8 mouse cellular contexts compared by ENCODE assay signal in the genomic region with DNA sequence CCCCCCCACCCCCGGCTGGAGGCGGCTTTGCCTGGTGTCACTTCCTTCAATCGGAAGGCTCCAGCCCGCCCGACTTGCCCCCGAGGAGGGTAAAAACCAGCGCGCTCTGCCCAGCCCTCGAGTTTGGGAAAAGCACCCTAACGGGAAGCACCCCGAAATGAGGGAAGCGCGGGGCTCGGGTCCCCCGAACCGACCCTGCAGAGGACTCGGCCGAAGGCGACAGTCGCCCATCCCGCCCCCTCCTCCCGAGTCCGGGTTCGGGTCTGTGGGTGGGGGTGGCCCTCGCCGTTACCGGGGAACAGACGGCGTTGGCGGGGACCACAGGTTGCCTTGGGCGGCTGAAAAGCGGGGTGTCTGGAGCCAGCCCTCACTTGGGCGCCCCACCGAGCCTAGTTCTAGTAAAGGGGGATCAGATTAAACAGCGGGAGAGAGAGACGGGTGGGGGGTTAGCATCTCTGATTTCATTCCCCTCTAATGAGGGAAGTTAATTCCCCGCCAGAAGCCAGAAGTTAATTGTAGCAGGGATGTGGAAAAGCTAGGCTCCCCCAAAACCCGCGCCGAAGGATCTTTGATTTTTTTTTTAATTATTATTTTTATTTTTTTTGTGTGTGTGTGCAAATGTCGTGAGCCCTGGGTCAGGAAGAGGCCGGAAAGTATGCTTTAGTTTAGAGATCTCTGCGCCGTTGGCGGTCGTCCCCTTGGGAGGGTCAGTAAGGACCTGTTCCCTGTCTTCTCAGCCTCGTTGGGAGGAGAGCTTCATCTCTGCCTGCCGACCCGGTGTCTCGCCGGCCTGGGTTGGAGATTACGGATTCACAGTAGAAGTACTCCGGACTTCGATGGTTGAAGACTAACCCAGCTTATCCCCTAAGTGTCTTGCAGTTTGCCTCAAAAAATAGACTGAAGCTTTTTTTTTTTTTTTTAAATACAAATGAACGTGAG. TPM values are rescaled to one million over a fixed set of nuclear protein-coding genes. Genes with fewer than 3 reads are reported as not detected.
DNase-seq lines count a peak whose midpoint lies in the region.

No protein-coding gene starts in this region.

- peak; percentile 43 to 62 for DNase-seq in urinary bladder, postnatal 4 days (ENCODE audit: low spot score in 2 of 2)
- no peak for DNase-seq in urinary bladder, postnatal 10 days (ENCODE audit: low spot score)
- DNase-seq in cerebellum, adult 9-11 months, result peak; percentile 73
- peak; percentile 27 for DNase-seq in gastrocnemius, postnatal 25 days
- peak; percentile 57 for DNase-seq in kidney, postnatal 10 days
- peak; percentile 47 to 52 for DNase-seq in lung, postnatal 4 days
- DNase-seq in spleen, postnatal 10 days (ENCODE audit: low spot score in 2 of 2), result peak; percentile 62 to 75
- DNase-seq in ovary, postnatal 10 days (ENCODE audit: low spot score), result no peak

RNA-seq across cellular contexts. Expression of gene Srsf9, which starts 0.9 kb away (rescaled TPM):
- 10 to 100 TPM; 10.7 to 12.9 TPM for total RNA-seq in gastrocnemius, postnatal 25 days (2021)

RNA-seq across cellular contexts. Expression of gene Gatc, which starts 13.1 kb away (rescaled TPM):
- 10 to 100 TPM; 20.5 to 22.1 TPM for total RNA-seq in gastrocnemius, postnatal 25 days (2021)

RNA-seq across cellular contexts. Expression of gene Triap1, which starts 13.1 kb away (rescaled TPM):
- total RNA-seq in gastrocnemius, postnatal 25 days (2021), result 10 to 100 TPM; 17.5 to 18.4 TPM

RNA-seq across cellular contexts. Expression of gene Cox6a1, which starts 20.9 kb away (rescaled TPM):
- 10 to 100 TPM; 60.7 to 80.9 TPM for total RNA-seq in gastrocnemius, postnatal 25 days (2021)

RNA-seq across cellular contexts. Expression of gene Dynll1, which starts 27.1 kb away (rescaled TPM):
- 100 to 1,000 TPM; 100 to 102 TPM for total RNA-seq in gastrocnemius, postnatal 25 days (2021)

Comparison
In these comparisons a context has a peak if more than half of its experiments do, and no peak if none do; other contexts are left out.
1. DNase-seq: peak in urinary bladder, postnatal 4 days (2 of 2), cerebellum, adult 9-11 months (single experiment), gastrocnemius, postnatal 25 days (single experiment), kidney, postnatal 10 days (single experiment), lung, postnatal 4 days (2 of 2) and spleen, postnatal 10 days (2 of 2); none in urinary bladder, postnatal 10 days (single experiment) and ovary, postnatal 10 days (single experiment).